Mouse (Mus musculus): ENCODE results near the gene Cd59b.
"Not testable (repeated sequence)": the region's sequence is repeated elsewhere in the genome, so short reads cannot be mapped to it uniquely, and the experiment has no call there.

Gene Cd59b

DNA sequence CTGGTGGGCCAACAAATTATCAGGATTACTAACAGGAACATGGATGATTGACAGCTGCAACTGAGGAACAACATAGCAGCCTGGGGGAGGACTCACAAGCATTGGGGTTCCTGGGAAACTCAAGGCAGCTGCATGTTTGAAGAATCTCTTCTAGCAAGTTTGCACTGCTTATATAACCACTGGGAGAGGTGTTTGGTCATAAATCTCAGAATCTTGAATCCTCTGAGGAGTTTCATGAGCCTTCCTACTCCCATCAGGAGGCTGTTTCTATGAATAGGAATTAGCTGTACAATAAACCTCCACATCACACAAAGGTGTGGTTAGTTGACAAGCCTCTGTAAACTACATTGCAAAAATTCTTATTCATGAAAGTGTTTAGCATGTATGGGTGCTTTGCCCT lies 7.0 kb upstream of the Cd59b start:
- in situ Hi-C loops (cut with MseI, MboI), result no loop called here

DNA sequence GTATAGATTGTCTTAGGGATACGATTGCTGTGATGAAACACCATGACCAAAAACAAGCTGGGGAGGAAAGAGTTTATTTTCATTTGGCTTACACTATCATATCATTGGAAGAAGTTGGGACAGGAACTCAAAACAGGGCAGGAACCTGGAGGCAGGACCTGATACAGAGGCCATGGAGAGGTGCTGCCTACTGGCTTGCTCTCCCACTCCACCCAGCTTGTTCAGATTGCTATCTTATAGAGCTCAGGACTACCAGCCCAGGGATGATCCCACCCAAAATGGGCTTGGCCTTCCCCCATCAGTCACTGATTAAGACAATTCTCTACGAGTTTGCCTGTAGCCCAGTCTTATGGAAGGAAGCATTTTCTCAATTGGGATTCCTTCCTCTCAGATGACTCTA lies 5.5 kb upstream of the Cd59b start:
- in situ Hi-C loops (cut with MseI, MboI), result no loop called here

DNA sequence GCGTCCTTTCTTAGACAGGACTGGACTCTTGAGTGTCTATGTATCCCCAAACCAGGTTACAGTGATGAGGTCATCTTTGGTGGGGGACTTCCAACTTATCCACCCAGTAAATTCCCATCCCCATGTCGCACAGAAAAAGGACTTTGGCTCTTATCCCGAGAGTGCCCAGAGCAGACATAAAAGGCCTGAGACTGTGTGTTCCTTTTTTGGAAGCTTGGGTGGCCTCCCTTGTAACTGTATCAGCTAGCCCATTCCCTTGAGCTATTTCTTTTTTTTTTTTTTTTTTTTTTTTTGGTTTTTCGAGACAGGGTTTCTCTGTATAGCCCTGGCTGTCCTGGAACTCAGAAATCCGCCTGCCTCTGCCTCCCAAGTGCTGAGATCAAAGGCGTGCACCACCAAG lies 4.1 kb upstream of the Cd59b start, which contains the start of gene Gm10912:
Gene Gm10912 (plus strand): TSS at position 301 of the 400 bp plus-strand sequence.
- in situ Hi-C loops (cut with MseI, MboI), result not testable (repeated sequence)

DNA sequence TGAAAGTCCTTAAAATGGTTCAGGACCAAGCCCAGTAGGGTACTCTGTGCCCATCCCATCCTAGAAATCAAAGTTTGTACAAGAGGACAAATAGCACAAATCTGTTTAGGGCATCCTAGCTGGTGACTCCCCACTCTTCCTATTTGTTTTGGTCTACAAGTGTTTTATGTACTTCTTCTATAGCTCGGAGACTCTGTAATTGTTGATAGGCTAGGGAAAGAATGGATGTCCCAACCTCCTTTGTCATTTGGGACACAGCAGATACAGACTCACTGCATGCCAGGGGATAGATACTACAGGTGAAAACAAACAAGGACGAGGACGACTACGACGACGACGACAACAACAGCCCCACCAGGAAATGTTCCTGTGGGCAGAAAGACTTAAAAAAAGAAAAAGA lies 1.2 kb upstream of the Cd59b start, which contains the start of gene Gm10799:
Gene Gm10799 (minus strand): TSS at position 101 of the 400 bp plus-strand sequence.
- in situ Hi-C loops (cut with MseI, MboI), result not testable (repeated sequence)

DNA sequence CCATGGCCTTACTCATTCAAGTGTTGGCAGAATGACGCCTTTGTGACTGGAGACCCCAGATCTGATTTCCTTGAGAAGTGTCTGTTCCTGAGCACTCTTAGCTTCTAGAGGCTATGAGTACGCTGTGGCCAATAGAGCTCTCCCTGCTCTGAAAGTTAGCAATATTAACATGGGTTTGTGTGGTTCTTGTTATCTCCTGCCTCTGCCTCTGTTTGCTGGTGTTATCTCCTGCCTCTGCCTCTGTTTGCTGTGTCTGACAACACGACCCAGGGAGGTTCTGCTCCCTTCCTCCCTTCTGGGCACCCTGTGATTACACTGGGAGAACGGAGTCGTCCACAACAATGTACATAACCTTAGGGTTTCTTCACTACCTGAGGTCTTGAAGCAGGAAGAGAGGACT lies 8.6 kb downstream of the Cd59b start:
- in situ Hi-C loops (cut with MseI, MboI), result not testable (repeated sequence)

DNA sequence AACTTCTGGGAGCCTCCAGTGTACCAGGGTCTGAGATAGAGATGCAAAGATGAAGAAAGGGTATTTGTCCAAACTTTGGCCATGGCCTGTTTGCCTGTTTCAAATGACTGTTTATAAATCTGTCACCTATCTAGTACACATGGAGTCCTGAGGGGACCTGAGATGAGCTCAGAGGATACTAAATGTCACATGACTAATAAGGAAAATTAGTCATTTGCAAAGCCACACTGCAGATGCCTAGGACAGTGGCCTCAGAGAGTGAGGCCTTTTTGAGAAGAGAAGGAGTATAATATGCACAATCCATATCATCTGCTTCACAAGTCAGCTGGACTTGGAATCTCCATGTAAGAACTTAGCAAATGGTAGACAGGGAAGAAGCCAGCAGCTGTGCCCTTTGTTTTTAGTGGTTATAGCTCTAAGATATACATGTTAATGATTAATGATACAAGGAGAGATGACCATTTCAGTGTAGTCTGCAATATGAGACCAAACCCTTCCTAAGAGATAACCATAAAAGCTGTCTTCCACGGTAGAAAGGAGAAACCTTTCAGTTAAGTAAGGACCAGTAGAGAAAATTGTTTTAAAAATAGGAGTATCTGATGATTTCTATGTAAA lies 11.9 kb downstream of the Cd59b start:
- in situ Hi-C loops (cut with MseI, MboI), result not testable (repeated sequence)

DNA sequence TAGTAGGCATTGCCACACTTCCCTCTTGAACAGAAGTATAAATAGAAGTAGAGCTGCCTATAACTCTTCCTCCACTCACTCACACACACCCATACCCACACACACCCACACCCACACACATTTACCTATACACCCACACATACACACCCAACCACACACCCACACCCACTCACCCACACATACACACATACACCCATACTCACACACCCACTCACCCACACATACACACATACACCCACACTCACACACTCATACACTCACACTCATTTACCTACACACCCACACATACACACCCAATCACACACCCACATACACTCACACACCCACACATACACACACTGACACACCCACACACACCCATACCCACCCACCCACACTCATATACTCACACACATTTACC lies 12.8 kb downstream of the Cd59b start:
- in situ Hi-C loops (cut with MseI, MboI), result no loop called here

DNA sequence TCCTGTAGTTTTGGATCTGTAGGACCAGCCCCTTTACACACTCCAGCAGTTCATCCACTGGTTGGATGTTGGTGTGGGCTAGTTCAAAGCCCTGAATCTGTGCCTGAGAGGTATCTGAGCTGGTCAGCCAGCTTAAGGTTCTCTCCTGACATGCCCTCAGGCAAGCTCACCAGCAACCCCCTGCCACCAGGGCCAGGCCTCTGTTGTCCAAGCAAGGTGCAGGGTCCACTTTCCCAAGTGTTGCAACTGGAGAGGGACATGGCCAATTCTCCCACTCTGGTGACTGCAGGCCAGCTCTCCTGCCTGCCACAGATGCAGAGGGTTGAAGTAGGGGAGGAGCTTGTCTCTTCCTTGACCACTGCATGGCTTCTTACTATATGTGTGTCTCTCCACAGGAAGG lies 14.4 kb downstream of the Cd59b start:
- in situ Hi-C loops (cut with MseI, MboI), result not testable (repeated sequence)

DNA sequence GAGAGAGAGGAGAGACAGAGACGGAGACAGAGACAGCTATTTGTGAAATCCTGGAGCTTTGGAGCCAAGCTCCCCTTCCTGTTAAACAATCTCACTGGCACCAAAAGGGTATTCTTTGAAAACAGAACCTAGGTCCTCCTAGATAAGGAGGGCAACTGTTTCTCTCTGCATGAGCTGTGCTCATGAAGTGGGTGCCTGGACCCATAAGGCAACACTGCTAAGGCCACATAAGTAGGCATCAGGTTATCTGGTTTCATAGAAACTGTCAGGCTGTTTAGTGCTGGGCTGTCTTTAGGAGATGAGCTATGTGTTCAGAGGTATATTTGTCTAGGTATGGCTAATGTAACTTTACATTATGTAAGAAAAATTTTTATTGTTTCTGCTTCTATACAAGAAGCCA lies 17.9 kb downstream of the Cd59b start:
- in situ Hi-C loops (cut with MseI, MboI), result not testable (repeated sequence)

DNA sequence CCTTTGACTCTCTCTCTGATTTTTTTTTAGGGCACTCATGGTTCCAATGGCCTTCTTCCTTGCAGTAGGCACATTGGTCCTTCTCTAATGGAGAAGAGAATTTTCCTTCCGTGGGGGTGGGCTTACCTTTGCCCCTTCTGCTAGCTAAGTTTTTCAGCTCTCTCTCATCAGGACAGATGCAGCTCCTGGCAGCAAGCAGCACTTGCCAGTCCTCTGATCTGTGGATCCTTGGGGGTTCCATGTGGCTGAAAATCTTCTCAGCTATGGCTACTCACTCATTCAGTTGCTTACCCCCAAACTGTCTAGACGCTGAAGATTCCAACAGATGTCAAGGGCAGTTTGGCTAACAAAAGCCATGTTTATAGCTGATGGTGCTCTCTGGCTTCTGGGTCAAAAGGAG lies 23.7 kb downstream of the Cd59b start:
- in situ Hi-C loops (cut with MseI, MboI), result no loop called here

DNA sequence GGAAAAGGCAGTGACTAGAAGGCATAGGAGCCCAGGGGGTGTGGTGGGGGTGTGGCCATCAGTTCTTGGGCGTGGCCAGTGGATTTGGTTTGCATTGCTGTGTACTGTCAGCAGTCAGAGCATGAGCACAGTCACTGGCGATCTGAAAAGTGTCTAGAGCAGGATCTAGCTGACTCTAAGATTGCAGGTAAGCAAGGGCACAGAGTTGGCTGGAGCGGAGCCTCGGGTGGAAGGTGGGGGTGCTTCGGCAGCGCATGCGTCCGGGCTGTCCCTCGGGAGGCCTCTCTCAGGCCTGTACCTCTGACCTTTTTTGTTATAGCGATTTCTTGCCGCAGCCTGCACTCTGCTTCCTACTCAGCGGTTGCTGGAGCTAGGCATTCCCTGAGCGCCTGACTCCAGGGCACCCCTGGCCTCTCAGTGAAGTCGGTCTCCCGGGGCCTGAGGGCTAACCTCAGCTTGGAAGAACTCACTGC lies 26.1 kb downstream of the Cd59b start, which contains the start of gene Cd59a:
Gene Cd59a (plus strand): TSS at position 61 of the 473 bp plus-strand sequence.
- in situ Hi-C loops (cut with MseI, MboI), result no loop called here

DNA sequence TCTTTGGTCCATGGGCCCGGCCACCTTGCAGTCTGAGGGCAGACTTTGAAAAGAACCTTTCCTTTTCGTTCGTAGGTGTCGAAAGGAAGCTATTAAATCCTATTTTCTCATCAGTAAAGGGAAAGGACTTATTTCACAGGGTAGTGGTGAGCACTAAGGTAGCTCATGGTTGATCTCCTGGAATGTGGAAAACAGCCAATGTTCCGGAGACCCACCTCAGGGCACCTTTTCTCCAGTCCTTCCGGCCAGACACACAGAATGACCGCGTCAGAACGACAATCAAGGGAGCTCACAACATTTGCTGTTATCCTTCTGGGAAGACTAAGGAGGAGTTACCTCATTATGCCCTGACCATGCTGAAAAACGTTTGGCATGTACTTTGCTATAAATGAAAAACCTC lies 26.6 kb downstream of the Cd59b start:
- in situ Hi-C loops (cut with MseI, MboI), result no loop called here

DNA sequence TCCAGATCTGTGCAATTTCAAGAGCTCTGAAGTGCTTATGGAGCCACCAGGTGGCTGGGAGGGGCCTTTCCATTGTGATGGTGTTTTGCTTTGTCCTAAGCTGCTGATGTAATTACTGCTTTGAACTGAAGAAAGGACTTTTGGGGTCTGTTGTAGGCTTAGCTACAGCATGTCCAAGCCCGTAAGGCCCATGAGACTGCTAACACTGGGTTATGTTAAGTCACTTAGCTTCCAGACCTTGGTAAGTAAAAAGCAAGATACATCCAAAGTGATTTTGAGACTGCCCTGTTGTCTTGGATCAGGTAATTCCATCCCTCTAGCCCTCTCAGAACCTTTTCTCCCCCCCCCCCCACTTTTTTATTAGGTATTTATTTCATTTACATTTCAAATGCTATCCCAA lies 27.1 kb downstream of the Cd59b start:
- in situ Hi-C loops (cut with MseI, MboI), result not testable (repeated sequence)

DNA sequence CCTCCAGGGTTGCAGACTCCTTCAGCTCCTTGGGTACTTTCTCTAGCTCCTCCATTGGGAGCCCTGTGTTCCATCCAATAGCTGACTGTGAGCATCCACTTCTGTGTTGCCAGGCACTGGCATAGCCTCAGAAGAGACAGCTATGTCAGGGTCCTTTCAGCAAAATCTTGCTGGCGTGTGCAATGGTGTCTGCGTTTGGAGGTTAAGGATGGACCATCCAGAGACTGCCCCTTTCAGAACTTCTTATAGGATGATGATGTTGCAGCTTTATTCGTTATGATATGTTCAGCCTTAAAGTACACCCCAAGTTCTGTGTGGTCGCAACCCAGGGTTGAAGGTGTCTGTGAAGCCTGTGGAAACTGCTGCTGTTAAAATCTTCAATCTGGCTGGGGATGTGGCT lies 27.7 kb downstream of the Cd59b start:
- in situ Hi-C loops (cut with MseI, MboI), result not testable (repeated sequence)

DNA sequence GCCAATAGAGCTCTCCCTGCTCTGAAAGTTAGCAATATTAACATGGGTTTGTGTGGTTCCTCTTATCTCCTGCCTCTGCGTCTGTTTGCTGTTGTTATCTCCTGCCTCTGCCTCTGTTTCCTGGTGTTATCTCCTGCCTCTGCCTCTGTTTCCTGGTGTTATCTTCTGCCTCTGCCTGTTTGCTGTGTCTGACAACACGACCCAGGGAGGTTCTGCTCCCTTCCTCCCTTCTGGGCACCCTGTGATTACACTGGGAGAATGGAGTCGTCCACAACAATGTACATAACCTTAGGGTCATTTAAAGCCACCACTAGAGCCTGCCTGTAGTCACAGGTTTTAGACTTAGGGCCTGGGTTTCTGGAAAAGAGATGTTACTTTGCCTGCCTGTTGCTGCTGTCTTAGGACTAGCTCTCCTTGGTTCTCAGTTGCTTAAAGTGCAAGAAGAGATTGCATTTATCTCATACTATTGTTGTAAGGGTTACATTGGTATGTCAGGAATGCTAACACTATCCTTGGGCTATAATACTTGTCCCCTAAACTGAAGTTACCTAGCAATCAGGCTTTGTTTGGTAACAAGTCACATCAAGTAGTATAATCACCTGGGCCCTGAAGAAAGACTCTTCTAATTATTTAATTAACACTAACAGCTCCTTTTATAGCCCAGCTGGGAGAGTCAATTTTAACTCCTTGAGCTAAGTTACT lies 29.0 kb downstream of the Cd59b start:
- in situ Hi-C loops (cut with MseI, MboI), result no loop called here

DNA sequence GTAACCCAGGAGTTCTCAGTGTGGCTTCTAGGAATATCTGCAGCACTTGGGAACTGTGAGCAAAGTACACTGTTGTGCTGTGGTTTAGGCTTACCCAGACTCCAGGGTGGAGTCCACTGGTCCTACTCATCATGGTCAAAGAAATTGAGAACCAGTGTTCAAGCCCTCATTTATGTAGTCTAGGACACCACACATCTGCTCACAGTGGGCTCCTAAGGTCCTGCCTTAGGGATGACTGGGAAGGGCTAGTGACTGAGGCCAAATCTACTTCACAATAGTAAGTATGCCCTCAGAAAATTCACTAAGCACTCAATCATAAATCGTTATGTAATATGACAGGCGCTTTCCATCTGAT lies 29.6 kb downstream of the Cd59b start:
- in situ Hi-C loops (cut with MseI, MboI), result no loop called here

DNA sequence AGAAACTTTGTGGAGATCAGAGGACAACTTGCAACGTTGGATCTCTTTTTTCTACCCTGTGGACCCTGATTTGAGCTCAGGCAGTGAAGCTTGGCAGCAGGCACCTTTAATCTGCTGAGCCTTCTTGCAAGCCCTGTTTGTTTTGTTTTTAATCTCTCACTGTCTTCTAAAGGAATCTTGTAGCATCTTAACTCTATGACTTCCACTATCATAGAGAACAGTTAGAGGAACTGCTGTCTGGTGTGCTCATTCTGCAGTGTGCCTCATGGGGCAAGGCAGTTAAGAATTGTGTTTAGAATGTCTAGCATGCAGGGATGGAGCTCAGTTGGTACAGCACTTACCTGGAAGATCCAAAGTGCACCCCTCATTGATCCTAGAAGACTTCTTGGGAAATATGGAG lies 30.3 kb downstream of the Cd59b start:
- in situ Hi-C loops (cut with MseI, MboI), result no loop called here

DNA sequence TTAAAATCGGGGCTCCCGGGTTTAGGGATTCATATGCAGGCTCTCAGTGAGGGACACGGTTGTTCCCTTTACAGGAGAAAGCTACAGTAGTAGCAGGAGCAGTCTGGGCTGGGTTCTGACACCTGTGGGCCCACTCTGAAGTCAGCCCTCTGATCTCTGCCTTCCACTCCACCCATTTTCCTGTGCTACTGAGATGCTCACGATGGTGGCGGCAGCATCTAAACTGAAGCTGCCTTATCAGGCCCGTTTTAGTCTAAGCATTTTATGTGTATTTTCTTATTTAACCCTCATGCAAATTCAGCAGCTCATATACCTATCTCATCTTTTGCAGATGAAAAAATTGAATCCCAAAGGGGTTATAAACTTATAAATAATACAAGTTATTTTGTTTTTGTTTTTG lies 35.2 kb downstream of the Cd59b start:
- in situ Hi-C loops (cut with MseI, MboI), result no loop called here

DNA sequence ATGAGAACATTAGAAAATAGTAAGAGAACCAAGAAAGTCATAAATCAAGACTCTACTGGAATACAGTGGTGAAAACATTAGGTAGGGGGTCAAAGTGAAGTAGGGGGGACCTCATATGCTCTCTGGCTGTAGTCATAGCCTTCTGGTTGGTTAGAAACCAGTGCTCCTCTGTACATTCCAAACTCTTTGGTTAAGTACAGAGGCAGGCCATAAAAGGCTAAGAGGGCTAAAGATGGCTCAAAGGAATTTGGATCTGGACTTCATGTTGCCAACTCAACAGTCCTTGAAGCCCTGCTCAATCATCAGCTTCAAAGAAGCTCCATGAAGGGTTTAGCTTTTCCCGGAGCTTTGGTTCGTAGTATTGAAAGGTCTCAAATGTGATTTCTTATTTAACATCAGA lies 39.4 kb downstream of the Cd59b start:
- in situ Hi-C loops (cut with MseI, MboI), result not testable (repeated sequence)

DNA sequence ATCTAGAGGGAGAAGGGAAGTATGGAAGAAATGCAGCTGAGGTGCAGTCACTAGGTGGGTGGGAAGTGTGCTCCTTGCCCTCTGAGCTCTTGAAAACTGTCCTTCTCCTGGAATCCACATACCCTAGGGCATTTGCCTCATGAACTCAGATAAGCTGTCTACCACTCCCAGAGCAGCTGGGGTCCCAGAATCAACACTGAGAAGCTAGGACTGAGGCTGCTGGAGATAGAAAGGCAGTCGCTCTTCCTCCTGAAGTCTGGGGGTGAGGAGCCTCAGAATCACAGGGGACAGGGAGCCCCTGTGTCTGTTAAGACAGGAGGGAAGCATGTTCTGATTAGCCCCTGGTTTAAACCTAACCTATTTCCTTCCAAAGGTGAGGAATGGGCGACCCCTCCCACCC lies 39.9 kb downstream of the Cd59b start:
- in situ Hi-C loops (cut with MseI, MboI), result no loop called here

DNA sequence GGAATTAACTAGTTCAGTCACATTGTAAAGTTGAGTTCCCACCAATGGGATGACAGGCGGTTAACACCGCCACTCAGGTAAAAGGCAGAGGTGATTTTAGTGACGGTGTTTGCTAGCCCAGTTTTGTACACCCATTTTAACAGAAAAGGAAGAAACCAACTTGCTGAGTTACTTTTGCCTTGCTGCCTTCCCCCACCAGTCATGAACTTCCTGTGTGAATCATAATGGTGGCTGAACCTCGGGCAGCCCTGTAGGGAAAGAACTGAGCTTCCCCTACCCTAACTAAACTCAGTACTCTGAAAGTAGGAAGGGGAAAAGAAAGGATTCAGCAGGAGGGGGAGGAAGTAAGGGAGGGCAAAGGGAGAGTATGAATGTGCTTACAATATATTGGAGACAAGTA lies 40.4 kb downstream of the Cd59b start:
- in situ Hi-C loops (cut with MseI, MboI), result no loop called here

DNA sequence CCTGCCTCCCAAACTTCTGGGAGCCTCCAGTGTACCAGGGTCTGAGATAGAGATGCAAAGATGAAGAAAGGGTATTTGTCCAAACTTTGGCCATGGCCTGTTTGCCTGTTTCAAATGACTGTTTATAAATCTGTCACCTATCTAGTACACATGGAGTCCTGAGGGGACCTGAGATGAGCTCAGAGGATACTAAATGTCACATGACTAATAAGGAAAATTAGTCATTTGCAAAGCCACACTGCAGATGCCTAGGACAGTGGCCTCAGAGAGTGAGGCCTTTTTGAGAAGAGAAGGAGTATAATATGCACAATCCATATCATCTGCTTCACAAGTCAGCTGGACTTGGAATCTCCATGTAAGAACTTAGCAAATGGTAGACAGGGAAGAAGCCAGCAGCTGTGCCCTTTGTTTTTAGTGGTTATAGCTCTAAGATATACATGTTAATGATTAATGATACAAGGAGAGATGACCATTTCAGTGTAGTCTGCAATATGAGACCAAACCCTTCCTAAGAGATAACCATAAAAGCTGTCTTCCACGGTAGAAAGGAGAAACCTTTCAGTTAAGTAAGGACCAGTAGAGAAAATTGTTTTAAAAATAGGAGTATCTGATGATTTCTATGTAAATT lies 41.6 kb downstream of the Cd59b start:
- in situ Hi-C loops (cut with MseI, MboI), result not testable (repeated sequence)

DNA sequence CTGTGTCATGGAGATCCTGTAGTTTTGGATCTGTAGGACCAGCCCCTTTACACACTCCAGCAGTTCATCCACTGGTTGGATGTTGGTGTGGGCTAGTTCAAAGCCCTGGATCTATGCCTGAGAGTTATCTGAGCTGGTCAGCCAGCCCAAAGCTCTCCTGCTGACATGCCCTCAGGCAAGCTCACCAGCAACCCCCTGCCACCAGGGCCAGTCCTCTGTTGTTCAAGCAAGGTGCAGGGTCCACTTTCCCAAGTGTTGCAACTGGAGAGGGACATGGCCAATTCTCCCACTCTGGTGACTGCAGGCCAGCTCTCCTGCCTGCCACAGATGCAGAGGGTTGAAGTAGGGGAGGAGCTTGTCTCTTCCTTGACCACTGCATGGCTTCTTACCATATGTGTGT lies 43.9 kb downstream of the Cd59b start:
- in situ Hi-C loops (cut with MseI, MboI), result not testable (repeated sequence)
